In genomic region chr6:147718052-147718712, GRCm38 (mm10) we compare ENCODE assay signal across 8 mouse cellular contexts.
DNase-seq lines count a peak whose midpoint lies in the region; ATAC-seq lines count a peak whose summit lies in the region.

No protein-coding gene starts in this region.

- intact Hi-C loops in left cerebral cortex, postnatal 14 days (cut with DNase I), result no loop called here

- peak overlapping the region; percentile 43 for H3K4me2 ChIP-seq in heart, embryonic 13.5 days

- peak overlapping the region; percentile 54 for H3K27ac ChIP-seq in embryonic facial prominence, embryonic 10.5 days (replicated peaks)
- H3K27ac ChIP-seq in heart, embryonic 13.5 days (replicated peaks), result 0 out of 2 replicates have a peak overlapping the region, but pooled peaks have one; percentile 21

- ATAC-seq in heart, embryonic 13.5 days (ENCODE audit: extremely low read depth, insufficient number of reproducible peaks, low FRiP score, low TSS enrichment), result no peak
- no peak for ATAC-seq in inflammation-experienced regulatory T-cells, adult 6 months

- no peaks in the 10 kb centered on the region for H3K27me3 ChIP-seq in embryonic facial prominence, embryonic 10.5 days (replicated peaks; ENCODE audit: low read depth, poor library complexity, severe bottlenecking)
- H3K27me3 ChIP-seq in heart, embryonic 13.5 days (replicated peaks), result no peaks in the 10 kb centered on the region

- 0 out of 2 replicates have a peak overlapping the region, but pooled peaks have one; percentile 4 for H3K9ac ChIP-seq in heart, embryonic 13.5 days

- H3K4me3 ChIP-seq in embryonic facial prominence, embryonic 10.5 days, result 0 out of 2 replicates have a peak overlapping the region, but pooled peaks have one; percentile 23
- H3K4me3 ChIP-seq in heart, embryonic 13.5 days, result no peak overlapping the region

- 21% methylated on average over 8 of the region's 8 CpGs for WGBS in embryonic facial prominence, embryonic 10.5 days
- WGBS in heart, embryonic 13.5 days, result 15% methylated on average over 8 of the region's 8 CpGs

- peak; percentile 36 to 79 for DNase-seq in adrenal gland, adult (ENCODE audit: inconsistent age in 2 of 2, low spot score in 1 of 2)
- DNase-seq in adrenal gland, postnatal 25 days, result no peak
- peak; percentile 62 for DNase-seq in 3T3-L1 (ENCODE audit: low read depth, low spot score)
- DNase-seq in embryonic facial prominence, embryonic 10.5 days (ENCODE audit: low spot score), result peak; percentile 47
- peak; percentile 37 to 43 for DNase-seq in left cerebral cortex, postnatal 14 days (ENCODE audit: low spot score in 2 of 2)
- DNase-seq in skeletal muscle tissue, adult 2 months (ENCODE audit: low read depth, low spot score), result peak; percentile 47

- H3K9me3 ChIP-seq in embryonic facial prominence, embryonic 10.5 days, result no peaks in the 10 kb centered on the region
- H3K9me3 ChIP-seq in heart, embryonic 13.5 days, result no peaks in the 10 kb centered on the region

- H3K4me1 ChIP-seq in embryonic facial prominence, embryonic 10.5 days, result peaks cover 45% of the 10 kb centered on the region
- H3K4me1 ChIP-seq in heart, embryonic 13.5 days, result peaks cover 14% of the 10 kb centered on the region

- no peaks in the 10 kb centered on the region for H3K36me3 ChIP-seq in embryonic facial prominence, embryonic 10.5 days (replicated peaks)
- no peaks in the 10 kb centered on the region for H3K36me3 ChIP-seq in heart, embryonic 13.5 days
